Mouse (Mus musculus) monocyte, adult 2 months (primary cell): Measurements from ENCODE around the gene Tepp.

Experiments
- DNase-seq, 2 experiments: peaks; one replicate each; pipeline ENCODE4 v3.0.0; 2022; ENCODE audit warnings: low spot score in 2 of 2, low read depth in 1 of 2

The Tepp gene

DNA sequence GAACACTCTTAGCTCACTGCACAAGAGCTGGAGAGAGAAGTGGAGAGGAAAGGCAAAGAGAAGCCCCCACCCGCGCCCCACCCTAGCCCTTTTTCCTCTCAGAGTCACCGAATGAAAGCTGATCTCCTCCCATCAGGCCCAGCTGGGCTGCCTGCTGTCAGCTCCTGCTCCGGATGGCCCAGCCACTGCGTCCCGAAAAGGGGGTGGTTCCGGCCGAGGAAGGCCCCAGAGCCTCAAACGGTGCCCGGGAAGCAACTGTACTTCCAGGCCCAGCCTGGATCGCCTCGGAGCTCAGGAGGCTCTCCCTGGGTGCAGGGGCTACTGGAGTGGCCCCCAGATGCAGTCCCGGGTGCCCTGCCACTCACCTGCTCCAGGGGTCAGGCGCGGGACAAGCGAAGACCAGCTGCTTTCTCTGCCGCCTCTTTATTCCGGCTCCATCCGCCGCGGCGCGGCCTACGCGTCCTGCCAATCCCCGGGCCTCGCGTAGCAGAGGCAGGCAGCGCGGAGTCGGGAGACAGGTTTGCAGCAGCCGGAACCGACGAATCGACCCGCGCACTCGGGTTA, 20.9 kb downstream of the Tepp start:
- no peak for DNase-seq

DNA sequence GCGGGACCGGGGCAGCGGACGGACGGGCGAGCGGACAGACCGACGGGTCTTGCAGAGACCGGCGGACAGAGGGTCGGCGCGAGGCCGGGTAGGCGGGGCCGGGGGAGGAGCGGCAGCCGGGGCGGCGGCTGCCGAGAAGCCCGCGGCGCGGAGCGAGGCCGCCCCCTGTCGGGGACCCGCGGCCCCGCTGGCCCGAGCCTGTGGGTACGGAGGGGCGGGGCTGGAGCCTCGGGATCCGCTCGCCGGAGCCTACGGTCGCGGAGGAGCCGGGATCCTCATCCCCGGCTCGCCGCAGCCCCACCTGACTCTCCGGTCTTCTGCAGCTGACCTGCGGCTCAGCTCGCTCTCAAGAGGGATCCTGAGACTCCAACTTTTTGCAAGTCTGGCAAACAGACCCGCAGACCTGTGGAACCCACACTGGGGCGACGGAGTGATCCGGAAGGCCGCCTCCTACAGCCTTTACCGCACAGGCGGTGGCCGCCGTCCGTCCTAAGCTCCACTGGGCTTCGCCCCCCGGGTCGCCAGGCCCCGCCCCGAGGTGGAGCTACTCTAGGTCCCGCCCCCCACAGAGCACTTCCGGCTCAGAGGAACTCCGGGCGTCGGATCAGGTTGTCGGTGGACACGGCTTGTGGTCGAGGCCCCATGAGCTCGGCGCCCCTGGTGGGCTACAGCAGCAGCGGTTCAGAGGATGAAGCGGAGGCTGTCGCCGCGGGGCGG, 21.5 kb downstream of the Tepp start, which contains the start of the genes Zfp319 and Usb1:
Gene Zfp319, minus strand, starts transcription at position 231 of the 717 bp plus-strand sequence.
Gene Usb1, plus strand, starts transcription at position 565 of the 717 bp plus-strand sequence.
- DNase-seq = peak; percentile 79 to 94

DNA sequence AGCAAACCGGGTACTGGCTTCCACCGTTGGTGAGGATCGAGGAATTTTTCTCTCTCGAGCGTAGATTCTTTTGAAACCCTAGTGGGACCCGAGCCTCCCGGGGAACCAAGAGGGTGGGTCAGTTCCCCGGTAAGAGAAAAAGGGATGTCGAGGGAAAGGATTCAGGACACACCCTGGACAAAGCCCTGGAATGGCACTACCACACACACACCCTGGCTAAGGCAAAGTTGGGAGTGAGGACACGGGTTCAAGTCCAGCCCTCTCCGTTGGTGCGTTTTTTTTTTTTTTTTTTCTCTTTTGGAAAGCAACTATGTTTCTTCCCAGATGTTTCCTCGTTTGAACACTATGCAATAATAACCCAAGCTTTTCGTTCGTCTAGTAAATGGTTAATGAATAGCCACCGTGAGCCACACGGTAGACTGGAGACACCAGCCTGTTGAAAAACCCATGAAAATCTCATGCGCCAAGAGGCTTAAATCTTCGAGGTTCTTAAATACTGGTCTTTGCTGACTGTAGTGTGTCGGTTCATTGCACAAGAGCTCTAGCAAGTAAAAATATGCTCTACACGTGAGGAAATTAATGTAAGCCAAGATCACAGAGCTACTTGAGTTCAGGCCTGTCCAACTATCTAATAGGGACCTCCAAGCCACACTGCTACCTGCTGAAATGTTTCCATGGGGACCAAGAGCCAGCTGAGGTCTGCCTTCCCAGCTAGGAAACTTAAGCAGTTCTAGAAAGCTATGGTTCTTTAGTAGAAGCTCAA, 22.3 kb downstream of the Tepp start:
- no peak for DNase-seq

- DNase-seq = no peak
Observed at GRCm38 (mm10) chr8:95335706-95336105, 25.3 kb downstream of the Tepp start.

DNA sequence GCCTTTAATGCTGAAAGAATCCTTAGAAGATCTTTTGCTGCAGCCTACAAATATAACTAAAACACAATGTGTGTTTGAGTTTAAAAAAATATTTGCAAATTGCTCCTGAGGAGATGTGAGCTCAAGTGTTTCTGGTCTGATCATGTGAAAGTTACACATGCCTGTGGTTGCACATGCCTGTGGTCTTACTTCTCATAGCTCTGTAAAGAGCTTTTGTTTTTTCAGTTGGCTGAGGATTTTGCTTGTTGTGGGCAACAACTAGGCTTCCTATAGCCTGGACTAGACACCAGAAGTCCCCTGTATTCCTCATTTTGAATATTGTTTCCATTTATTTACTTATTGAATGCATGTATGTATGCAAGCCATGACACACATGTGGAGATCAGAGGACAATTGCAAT, 26.0 kb downstream of the Tepp start:
- DNase-seq = no peak

DNA sequence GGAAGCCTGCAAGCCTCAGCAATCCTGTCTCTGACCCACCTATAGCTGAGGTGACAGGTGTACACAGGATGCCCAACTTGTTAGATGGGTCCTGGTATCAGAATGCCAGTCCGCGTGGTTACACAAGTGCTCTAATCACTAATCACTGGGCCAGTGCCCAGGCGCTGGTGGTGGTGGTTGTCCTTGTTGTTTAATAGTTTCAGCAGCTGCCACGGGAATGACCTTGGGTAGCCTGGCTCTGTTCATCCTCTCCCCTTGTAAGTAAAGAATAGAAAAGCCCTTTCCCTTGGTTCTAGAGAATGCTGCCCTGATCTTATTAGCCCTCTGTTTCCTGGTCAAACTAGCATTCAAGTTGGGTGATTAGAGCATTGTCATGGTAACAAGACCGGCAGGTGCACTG, 31.4 kb downstream of the Tepp start:
- no peak for DNase-seq

DNA sequence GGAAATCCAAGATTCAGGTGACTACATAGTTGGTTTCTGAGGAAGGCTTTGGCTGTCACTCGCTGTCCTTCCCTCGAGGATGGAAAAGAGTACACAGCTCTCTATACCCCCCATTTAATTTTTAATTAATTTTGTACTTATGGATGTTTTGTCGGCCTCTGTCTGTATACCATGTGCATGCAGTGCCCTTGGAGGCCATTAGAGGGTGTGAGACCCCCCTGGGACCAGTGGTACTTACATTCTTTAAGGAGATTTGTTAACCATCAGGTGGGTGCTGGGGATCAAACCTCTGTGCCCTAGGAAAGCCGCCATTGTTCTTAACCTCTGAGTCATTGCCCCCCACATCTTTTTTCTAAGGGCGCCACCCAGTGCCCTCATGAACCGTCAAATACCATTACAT, 34.3 kb downstream of the Tepp start:
- no peak for DNase-seq

DNA sequence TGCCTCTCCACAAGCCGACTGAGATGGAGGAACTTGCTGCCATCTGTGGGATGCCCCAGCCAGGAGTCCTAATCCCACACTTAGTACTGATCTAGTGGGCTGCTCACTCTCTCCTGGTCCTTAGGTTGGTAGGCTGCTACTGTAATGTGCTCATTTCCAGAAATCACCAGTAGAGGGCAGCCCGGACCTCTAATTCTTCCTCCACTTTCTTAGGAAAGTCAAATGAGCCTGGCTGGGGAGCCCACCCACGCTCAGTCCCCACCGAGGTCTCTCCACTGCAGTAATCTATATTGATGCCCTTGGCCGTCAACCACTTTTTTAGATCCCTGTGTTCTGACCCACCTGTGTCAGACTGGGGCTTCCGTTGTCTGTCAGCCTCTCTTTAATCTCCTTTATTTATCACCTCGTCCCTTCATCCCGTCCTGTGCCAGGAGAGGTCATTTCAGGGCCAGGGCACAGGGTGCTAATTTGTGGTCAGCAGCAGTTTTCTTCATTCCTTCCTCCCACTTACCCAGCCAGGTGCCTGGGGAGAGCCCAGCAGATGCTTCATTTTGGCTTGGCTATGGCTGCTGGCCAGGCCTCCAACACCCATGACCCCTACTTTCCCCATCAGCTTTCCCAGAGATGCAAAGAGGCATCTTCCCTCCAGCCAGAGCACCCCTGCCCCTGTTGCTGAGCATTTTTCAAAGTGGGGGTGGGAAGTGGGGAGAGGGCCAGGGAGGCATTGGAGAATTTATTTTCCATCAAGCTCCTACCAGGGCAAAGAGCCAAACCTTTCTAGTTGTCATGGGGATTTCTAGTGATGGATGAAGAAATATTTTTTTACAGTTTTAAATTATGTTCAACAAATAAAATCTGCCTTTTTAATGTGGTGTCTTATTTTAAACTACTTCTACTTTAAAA, 36.5 kb downstream of the Tepp start:
- no peak for DNase-seq

GRCm38 (mm10) chr8:95348356-95348755, 38.0 kb downstream of the Tepp start:
- DNase-seq = no peak

GRCm38 (mm10) chr8:95348811-95349630, 38.7 kb downstream of the Tepp start:
- no peak for DNase-seq

DNA sequence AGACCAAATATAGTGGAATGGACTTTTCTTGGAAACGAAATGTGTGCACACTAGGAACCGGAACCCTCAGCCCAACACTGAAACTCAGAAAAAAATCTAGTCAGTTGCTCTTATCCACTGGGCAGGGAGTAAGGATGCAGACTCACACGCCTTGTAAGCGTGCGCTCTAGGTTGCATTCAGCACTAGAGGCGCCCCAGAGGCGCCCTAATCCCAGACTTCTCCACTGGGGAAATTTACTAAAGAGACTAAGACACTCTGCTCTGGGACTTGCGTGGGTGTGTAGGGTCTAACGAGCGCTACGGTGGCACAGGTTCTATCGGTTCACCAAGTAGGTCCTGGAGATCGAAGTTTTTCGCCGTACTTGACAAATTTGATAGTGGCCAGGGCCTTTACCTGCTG, 41.1 kb downstream of the Tepp start:
- no peak for DNase-seq

- no peak for DNase-seq
Observed at GRCm38 (mm10) chr8:95352151-95352870, 41.9 kb downstream of the Tepp start, which contains the start of gene Mmp15. TSS of gene Mmp15 (plus strand) at chr8:95352268.

- no peak for DNase-seq
Observed at GRCm38 (mm10) chr8:95352871-95353866, 42.8 kb downstream of the Tepp start.

- DNase-seq = no peak
Observed at GRCm38 (mm10) chr8:95354606-95355005, 44.2 kb downstream of the Tepp start.

DNA sequence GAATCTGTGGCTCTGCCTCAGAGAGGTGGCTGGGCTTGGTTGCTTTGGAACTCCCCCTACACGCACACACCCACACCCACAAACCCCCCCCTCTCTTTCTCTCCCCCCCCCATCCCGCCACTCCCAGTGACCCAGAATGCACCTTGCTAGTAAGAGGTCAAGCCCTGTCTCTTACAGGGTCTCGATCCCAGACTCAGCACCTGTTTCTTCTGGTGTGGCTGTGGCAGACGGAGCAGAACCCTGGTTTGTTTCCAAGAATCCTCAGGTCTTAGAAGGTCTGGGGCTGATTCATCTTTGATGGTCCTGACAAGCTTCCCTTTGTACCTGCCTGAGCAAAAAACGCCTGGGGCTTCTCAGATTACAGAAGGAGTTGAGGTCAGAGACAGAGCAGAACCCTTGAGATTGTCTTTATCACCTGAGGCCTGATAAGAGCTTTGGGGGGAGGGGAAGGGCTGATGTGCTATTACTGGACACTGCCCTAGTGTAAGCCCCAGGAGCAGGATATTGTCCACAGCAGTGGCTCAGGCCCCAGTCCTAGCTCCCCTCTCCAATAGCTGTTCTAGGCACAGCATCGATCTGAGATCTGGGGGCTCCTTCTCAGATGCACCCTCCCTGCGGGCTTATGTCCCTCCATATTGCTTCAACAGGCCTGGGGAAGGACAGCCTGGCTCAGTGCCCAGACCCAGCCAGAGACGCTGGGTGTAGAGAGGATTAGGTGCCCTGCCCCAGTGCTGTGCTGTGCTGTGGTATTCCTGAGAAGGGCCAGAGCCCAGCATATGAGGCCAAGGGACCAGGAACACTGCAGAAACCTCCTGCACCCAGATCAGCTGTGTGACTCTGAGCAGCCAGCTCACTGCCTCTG, 48.4 kb downstream of the Tepp start:
- DNase-seq = no peak

GRCm38 (mm10) chr8:95360181-95361015, 50.0 kb downstream of the Tepp start:
- no peak for DNase-seq

DNA sequence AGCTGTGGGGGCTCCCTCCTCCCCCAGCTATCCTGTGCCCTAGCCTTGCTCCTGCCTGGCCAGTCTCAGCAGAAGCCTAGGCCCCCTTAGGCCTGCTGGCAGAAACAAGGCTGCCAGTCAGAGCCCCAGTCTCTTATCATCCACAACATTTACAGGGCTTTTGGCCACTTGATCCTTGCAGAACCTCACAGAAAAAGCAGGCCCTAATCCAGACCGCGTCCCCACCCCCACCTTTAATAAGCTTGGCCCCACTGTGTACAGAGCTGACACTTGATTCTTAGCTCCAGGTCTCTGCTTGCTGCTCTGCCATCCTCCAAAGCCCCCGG, 50.6 kb downstream of the Tepp start:
- no peak for DNase-seq
